Mouse (Mus musculus): Measurements from ENCODE around the gene Rgs6. TPM values are rescaled to one million over a fixed set of nuclear protein-coding genes. Genes with fewer than 3 reads are reported as not detected.
A peak's percentile ranks its signal among the peaks of the same experiment; 100 is the strongest.

Rgs6 gene
- polyA plus RNA-seq, 1 experiment from 2014 or later, result 0.36 TPM

DNA sequence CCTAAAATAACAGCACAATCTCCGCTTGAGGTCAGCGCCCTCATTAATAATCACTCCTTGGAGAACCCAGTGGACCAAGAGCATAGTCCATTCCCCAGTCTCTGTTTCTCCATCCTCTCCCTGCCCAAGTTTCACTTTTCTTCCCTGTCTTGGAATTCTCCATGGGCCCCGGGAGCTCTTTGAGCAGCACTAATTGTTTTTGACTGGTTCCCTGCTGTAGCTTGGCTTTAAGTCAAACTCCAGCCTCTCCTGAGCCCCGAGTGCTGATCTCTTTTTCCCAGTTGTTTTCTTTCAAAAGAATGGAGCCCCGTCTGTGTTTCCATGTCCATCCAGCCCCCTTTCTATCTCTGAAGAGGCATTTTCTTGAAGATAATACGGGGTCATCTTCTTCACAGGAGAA is 12.3 kb downstream of the Rgs6 start:
- WGBS (ENCODE audit: insufficient replicate concordance), result 59% methylated on average over 6 of the region's 6 CpGs
- no peaks in the 10 kb centered on the region for H3K36me3 ChIP-seq
- ATAC-seq (ENCODE audit: low read depth) (no peak), DNase-seq (no peak)
- no peak overlapping the region for H3K9ac ChIP-seq
- no peak overlapping the region for H3K4me2 ChIP-seq
- H3K4me1 ChIP-seq (replicated peaks), result no peaks in the 10 kb centered on the region
- no peaks in the 10 kb centered on the region for H3K9me3 ChIP-seq (replicated peaks)
- no peak overlapping the region for H3K27ac ChIP-seq
- no peak overlapping the region for H3K4me3 ChIP-seq (replicated peaks)
- no peaks in the 10 kb centered on the region for H3K27me3 ChIP-seq

DNA sequence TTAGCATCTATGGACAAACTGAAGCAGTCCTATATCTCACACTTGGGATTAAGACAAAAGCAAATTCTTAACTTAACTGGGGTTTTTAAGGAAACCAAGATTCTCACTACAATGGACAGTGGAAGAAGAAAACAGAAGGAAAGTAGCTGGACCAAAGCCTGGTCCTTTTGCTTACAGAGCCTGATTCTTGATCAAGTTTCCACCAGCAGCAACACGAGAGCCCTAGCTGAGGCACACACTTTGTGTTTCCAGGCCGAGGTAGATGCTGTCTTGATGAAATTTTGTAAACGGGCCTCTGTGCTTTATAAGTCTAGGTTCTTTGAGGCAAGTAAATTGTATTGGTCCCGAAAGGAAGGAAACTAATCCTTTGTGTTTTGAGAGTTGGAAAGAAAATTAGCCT is 14.7 kb downstream of the Rgs6 start:
- DNase-seq (no peak), ATAC-seq (ENCODE audit: low read depth) (no peak)
- 55% methylated on average over 4 of the region's 4 CpGs for WGBS (ENCODE audit: insufficient replicate concordance)
- Histone ChIP-seq H3K4me2 (no peak overlapping the region), H3K4me3 (replicated peaks) (no peak overlapping the region), H3K9ac (no peak overlapping the region), H3K36me3 (no peaks in the 10 kb centered on the region), H3K9me3 (replicated peaks) (no peaks in the 10 kb centered on the region), H3K27ac (no peak overlapping the region), H3K27me3 (no peaks in the 10 kb centered on the region), H3K4me1 (replicated peaks) (no peaks in the 10 kb centered on the region)

- Histone ChIP-seq H3K27me3 (no peaks in the 10 kb centered on the region), H3K36me3 (no peaks in the 10 kb centered on the region), H3K4me1 (replicated peaks) (no peaks in the 10 kb centered on the region), H3K4me2 (no peak overlapping the region), H3K4me3 (replicated peaks) (no peak overlapping the region), H3K9ac (no peak overlapping the region), H3K27ac (no peak overlapping the region), H3K9me3 (replicated peaks) (no peaks in the 10 kb centered on the region)
- DNase-seq, result no peak
- WGBS (ENCODE audit: insufficient replicate concordance), result 66% methylated on average over 1 of the region's 1 CpGs
- ATAC-seq (ENCODE audit: low read depth), result no peak
These were observed 15.2 kb downstream of the Rgs6 start for GRCm38 (mm10) chr12:82603308-82603707.

- 38% methylated on average over 4 of the region's 4 CpGs for WGBS (ENCODE audit: insufficient replicate concordance)
- DNase-seq, result no peak
- Histone ChIP-seq H3K4me3 (replicated peaks) (no peak overlapping the region), H3K9me3 (replicated peaks) (no peaks in the 10 kb centered on the region), H3K27ac (no peak overlapping the region), H3K36me3 (no peaks in the 10 kb centered on the region), H3K4me1 (replicated peaks) (no peaks in the 10 kb centered on the region), H3K27me3 (no peaks in the 10 kb centered on the region), H3K9ac (no peak overlapping the region), H3K4me2 (no peak overlapping the region)
- no peak for ATAC-seq (ENCODE audit: low read depth)
These were observed 15.9 kb downstream of the Rgs6 start for GRCm38 (mm10) chr12:82603979-82604378.

DNA sequence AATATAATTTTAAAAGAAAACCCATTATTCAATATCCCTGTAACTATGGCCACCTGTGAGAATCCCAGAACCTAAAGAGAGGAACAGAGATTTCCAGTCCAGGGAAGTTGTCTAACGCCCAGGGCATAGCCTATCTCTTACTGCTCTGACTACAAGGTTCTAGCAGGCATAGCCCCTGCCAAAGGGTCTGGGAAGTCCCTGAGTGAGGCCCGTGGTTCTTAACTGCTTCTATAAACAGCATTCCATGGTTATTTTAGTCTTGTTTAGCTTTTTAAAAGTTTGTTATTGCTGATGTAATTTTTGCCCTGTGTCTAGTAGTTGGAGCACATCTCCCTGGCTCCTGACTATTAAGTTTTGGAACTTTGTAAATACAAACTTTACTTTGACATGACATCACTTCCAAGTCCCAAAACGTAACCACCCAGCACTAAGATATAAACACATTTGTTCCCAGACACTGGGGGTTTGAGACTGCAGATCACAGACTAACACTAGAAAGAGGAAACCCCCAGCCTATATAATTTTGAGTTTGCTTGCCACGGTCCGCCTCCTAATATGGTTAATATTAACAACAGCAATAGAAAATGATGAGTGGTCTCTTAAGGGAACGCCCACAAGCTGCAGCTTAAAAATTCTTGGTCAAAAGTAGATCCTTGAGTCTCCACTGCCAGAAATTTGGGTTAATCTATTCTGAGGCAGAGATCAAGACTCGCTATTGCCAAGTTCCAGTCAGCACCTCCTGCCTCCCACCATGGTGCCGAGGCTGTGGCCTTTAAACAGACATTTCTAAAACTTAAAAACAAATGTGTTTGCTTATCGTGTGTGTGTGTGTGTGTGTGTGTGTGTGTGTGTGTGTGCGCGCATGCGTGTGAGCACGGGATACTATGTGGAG is 24.9 kb downstream of the Rgs6 start:
- Histone ChIP-seq H3K4me2 (no peak overlapping the region), H3K9ac (no peak overlapping the region), H3K27ac (no peak overlapping the region), H3K4me3 (replicated peaks) (no peak overlapping the region), H3K36me3 (no peaks in the 10 kb centered on the region), H3K27me3 (peaks cover 35% of the 10 kb centered on the region), H3K4me1 (replicated peaks) (peaks cover 6% of the 10 kb centered on the region), H3K9me3 (replicated peaks) (no peaks in the 10 kb centered on the region)
- WGBS (ENCODE audit: insufficient replicate concordance), result 62% methylated on average over 13 of the region's 13 CpGs
- ATAC-seq (ENCODE audit: low read depth) (no peak), DNase-seq (no peak)

DNA sequence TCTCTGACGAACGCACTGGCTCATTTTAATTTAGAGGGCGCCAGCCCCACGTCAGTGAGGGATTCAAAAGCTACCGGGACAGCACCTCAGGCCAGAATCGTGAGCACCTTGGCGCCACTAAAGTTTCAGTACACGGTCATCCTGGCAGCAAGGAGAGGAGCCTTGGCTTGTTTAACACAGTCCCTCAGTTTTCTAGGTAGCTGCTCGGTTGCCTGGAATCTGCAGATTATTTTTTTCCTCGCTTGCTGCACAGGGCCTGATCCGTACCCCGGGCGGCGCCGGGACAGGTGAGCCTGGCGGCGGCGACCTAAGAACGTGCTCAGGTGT is 28.4 kb downstream of the Rgs6 start:
- Histone ChIP-seq H3K9ac (no peak overlapping the region), H3K9me3 (replicated peaks) (no peaks in the 10 kb centered on the region), H3K36me3 (no peaks in the 10 kb centered on the region), H3K27ac (no peak overlapping the region), H3K27me3 (peaks cover 58% of the 10 kb centered on the region), H3K4me2 (peak overlapping the region; percentile 66), H3K4me1 (replicated peaks) (peaks cover 6% of the 10 kb centered on the region), H3K4me3 (replicated peaks) (peak overlapping the region; percentile 51)
- ATAC-seq (ENCODE audit: low read depth) (no peak), DNase-seq (no peak)
- WGBS (ENCODE audit: insufficient replicate concordance), result 4% methylated on average over 19 of the region's 19 CpGs

GRCm38 (mm10) chr12:82616813-82617681 is 29.0 kb downstream of the Rgs6 start:
- no peak for ATAC-seq (ENCODE audit: low read depth)
- H3K4me1 ChIP-seq (replicated peaks), result peaks cover 6% of the 10 kb centered on the region
- peak overlapping the region; percentile 66 for H3K4me2 ChIP-seq
- no peak overlapping the region for H3K9ac ChIP-seq
- no peaks in the 10 kb centered on the region for H3K36me3 ChIP-seq
- DNase-seq, result no peak
- H3K27ac ChIP-seq, result no peak overlapping the region
- peaks cover 58% of the 10 kb centered on the region for H3K27me3 ChIP-seq
- no peaks in the 10 kb centered on the region for H3K9me3 ChIP-seq (replicated peaks)
- WGBS (ENCODE audit: insufficient replicate concordance), result 2% methylated on average over 81 of the region's 86 CpGs
- peak overlapping the region; percentile 51 for H3K4me3 ChIP-seq (replicated peaks)

GRCm38 (mm10) chr12:82617682-82618370 is 29.7 kb downstream of the Rgs6 start:
- no peak overlapping the region for H3K9ac ChIP-seq
- ATAC-seq (ENCODE audit: low read depth), result no peak
- no peaks in the 10 kb centered on the region for H3K9me3 ChIP-seq (replicated peaks)
- WGBS (ENCODE audit: insufficient replicate concordance), result 19% methylated on average over 20 of the region's 20 CpGs
- H3K27ac ChIP-seq, result no peak overlapping the region
- DNase-seq, result no peak
- peak overlapping the region; percentile 51 for H3K4me3 ChIP-seq (replicated peaks)
- H3K4me2 ChIP-seq, result peak overlapping the region; percentile 66
- H3K27me3 ChIP-seq, result peaks cover 58% of the 10 kb centered on the region
- no peaks in the 10 kb centered on the region for H3K36me3 ChIP-seq
- peaks cover 6% of the 10 kb centered on the region for H3K4me1 ChIP-seq (replicated peaks)

GRCm38 (mm10) chr12:82640441-82640840 is 52.3 kb downstream of the Rgs6 start:
- no peak overlapping the region for H3K4me2 ChIP-seq
- ATAC-seq (ENCODE audit: low read depth) (no peak), DNase-seq (no peak)
- H3K4me3 ChIP-seq (replicated peaks), result no peak overlapping the region
- no peaks in the 10 kb centered on the region for H3K27me3 ChIP-seq
- no peaks in the 10 kb centered on the region for H3K36me3 ChIP-seq
- WGBS (ENCODE audit: insufficient replicate concordance), result 75% methylated on average over 10 of the region's 10 CpGs
- H3K9me3 ChIP-seq (replicated peaks), result no peaks in the 10 kb centered on the region
- H3K27ac ChIP-seq, result no peak overlapping the region
- H3K4me1 ChIP-seq (replicated peaks), result no peaks in the 10 kb centered on the region
- no peak overlapping the region for H3K9ac ChIP-seq

DNA sequence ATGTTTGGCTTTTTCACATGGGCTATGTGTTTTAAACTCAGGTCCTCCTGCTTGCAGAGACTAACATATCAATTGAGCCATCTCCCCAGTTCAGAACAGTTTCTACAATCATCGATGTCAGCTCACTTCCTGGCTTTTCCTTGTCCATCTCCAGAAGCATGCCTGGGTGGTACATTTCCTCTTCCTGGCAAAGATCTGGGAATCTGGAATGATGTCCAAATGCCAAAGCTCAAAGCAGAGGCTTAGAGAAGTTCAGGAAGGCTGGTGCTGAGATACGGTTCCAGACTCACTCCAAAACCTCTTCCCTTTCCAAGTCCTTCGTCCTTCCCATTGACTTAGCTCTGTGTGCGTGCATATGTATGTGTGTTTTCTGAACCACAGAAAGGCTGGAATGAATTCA is 59.8 kb downstream of the Rgs6 start:
- WGBS (ENCODE audit: insufficient replicate concordance), result 66% methylated on average over 4 of the region's 4 CpGs
- no peak for DNase-seq

GRCm38 (mm10) chr12:82649991-82650390 is 61.9 kb downstream of the Rgs6 start:
- H3K4me1 ChIP-seq (replicated peaks), result no peaks in the 10 kb centered on the region
- H3K27me3 ChIP-seq, result no peaks in the 10 kb centered on the region
- H3K36me3 ChIP-seq, result no peaks in the 10 kb centered on the region
- H3K9me3 ChIP-seq (replicated peaks), result no peaks in the 10 kb centered on the region
- H3K4me2 ChIP-seq, result no peak overlapping the region
- no peak overlapping the region for H3K9ac ChIP-seq
- ATAC-seq (ENCODE audit: low read depth), result no peak
- H3K4me3 ChIP-seq (replicated peaks), result no peak overlapping the region
- DNase-seq, result no peak
- 43% methylated on average over 5 of the region's 5 CpGs for WGBS (ENCODE audit: insufficient replicate concordance)
- H3K27ac ChIP-seq, result no peak overlapping the region

More for the DNA sequence above, 59.8 kb downstream of the Rgs6 start:
- H3K4me1 ChIP-seq (replicated peaks), result no peaks in the 10 kb centered on the region
- no peak overlapping the region for H3K27ac ChIP-seq
- no peak overlapping the region for H3K4me3 ChIP-seq (replicated peaks)
- no peak overlapping the region for H3K4me2 ChIP-seq
- H3K27me3 ChIP-seq, result no peaks in the 10 kb centered on the region
- no peaks in the 10 kb centered on the region for H3K36me3 ChIP-seq
- ATAC-seq (ENCODE audit: low read depth), result no peak
- no peak overlapping the region for H3K9ac ChIP-seq
- no peaks in the 10 kb centered on the region for H3K9me3 ChIP-seq (replicated peaks)
